Mouse (Mus musculus) brain, embryonic 14.5 days (tissue): Measurements from ENCODE around the gene Dnajb1.

Source experiments
- CTCF ChIP-seq: fragments of 200-500 bp; IDR thresholded peaks from 2 replicates; pipeline ENCODE4 v1.5.1; 2012; ENCODE audit warnings: inconsistent platforms, mild to moderate bottlenecking, moderate library complexity, borderline replicate concordance; ENCODE audit not compliant: insufficient read depth, insufficient read length; ENCODE audit errors: extremely low read depth
- POLR2A ChIP-seq: fragments of 200-500 bp; IDR thresholded peaks from 2 replicates; pipeline ENCODE4 v1.6.1; 2012; ENCODE audit warnings: mild to moderate bottlenecking, inconsistent platforms, borderline replicate concordance; ENCODE audit not compliant: poor library complexity, insufficient read depth, insufficient read length, severe bottlenecking; ENCODE audit errors: extremely low read depth

DNA sequence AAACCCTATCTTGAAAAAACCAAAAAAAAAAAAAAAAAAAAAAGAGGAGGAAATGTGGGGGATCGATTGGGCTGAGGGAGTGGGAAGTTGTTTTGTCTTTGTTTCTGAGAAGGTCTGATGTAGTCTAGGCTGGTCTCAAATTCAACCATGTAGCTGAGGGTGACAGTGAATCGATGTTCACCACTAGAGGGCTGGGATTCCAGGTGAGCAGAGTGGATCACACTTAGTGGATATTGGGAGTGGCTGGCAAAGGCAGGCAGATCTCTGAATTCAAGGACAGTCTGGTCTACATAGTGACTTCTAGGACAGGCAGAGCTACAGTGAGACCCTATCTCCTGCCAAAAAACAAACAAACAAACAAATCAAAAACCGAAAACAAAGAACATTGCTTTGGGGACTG lies 16.7 kb downstream of the Dnajb1 start:
- TF ChIP-seq CTCF, result peak; percentile 72; the same call in 1 of the 2 replicates
- TF ChIP-seq POLR2A, result no peak
